Mouse (Mus musculus) forebrain, embryonic 11.5 days (tissue): ENCODE measurements around the gene Opa1. TPM values are rescaled to one million over a fixed set of nuclear protein-coding genes. Genes with fewer than 3 reads are reported as not detected.

Experiments
- ATAC-seq: fragments of 200-750 bp; cut with Nextera tagmentation; replicated peaks from 2 replicates; pipeline ENCODE4 v1.8.0; 2017; ENCODE audit warnings: moderate TSS enrichment; ENCODE audit not compliant: low FRiP score
- DNase-seq: peaks from one replicate; pipeline ENCODE4 v3.0.0-alpha.2; 2017; ENCODE audit warnings: low spot score
- H3K27ac ChIP-seq: fragments of 300-500 bp; sonication (generic); 2 replicates; pipeline ENCODE4 v1.5.1; 2014; ENCODE audit warnings: low read depth, low read length
- H3K27me3 ChIP-seq: fragments of 300-500 bp; sonication (generic); 2 replicates; pipeline ENCODE4 v1.6.1; 2014; ENCODE audit warnings: mild to moderate bottlenecking, low read length, mixed read lengths; ENCODE audit not compliant: control insufficient read depth, insufficient read depth
- H3K36me3 ChIP-seq: fragments of 300-500 bp; sonication (generic); 2 replicates; pipeline ENCODE4 v1.6.1; 2014; ENCODE audit warnings: mild to moderate bottlenecking, low read length, moderate library complexity, mixed read lengths; ENCODE audit not compliant: control insufficient read depth, insufficient read depth
- H3K4me1 ChIP-seq: fragments of 300-500 bp; sonication (generic); replicated peaks from 2 replicates; pipeline ENCODE4 v1.6.1; 2014; ENCODE audit warnings: low read length, mixed read lengths; ENCODE audit not compliant: control insufficient read depth, insufficient read depth
- H3K4me2 ChIP-seq: fragments of 300-500 bp; sonication (generic); 2 replicates; pipeline ENCODE4 v1.6.1; 2014; ENCODE audit warnings: low read depth, mild to moderate bottlenecking, low read length, moderate library complexity, mixed read lengths; ENCODE audit not compliant: severe bottlenecking
- H3K4me3 ChIP-seq: fragments of 300-500 bp; sonication (generic); 2 replicates; pipeline ENCODE4 v1.5.1; 2014; ENCODE audit warnings: low read depth, low read length
- H3K9ac ChIP-seq: fragments of 300-500 bp; sonication (generic); 2 replicates; pipeline ENCODE4 v1.6.1; 2014; ENCODE audit warnings: low read length
- H3K9me3 ChIP-seq: fragments of 300-500 bp; sonication (generic); 2 replicates; pipeline ENCODE4 v1.6.1; 2016; ENCODE audit warnings: low read length, mixed read lengths; ENCODE audit not compliant: control insufficient read depth
- WGBS: fragments of 180-500 bp; shearing (Covaris S2); extraction: QIAGEN DNeasy Blood & Tissue Kit; methylation state at CpG from one replicate; pipeline ENCODE4 v1.1.7; 2014; 5-methylcytosine and 5-hydroxymethylcytosine counted together
- polyA plus RNA-seq: library from polyadenylated mRNA; unstranded; fragments of >200 nt; fragmentation: Nextera tagmentation; extraction: Ambion mirVana; gene quantifications from 2 replicates; pipeline ENCODE4 v1.2.1, GENCODE M21; 2014

Opa1 gene
- polyA plus RNA-seq, 1 experiment from 2014 or later = 53.1 TPM

- ATAC-seq (no peak), DNase-seq (no peak)
- no peak overlapping the region for H3K4me3 ChIP-seq
- H3K9ac ChIP-seq = no peak overlapping the region
- no peaks in the 10 kb centered on the region for H3K36me3 ChIP-seq
- H3K27ac ChIP-seq = no peak overlapping the region
- WGBS = 95% methylated on average over 3 of the region's 3 CpGs
- no peaks in the 10 kb centered on the region for H3K4me1 ChIP-seq
- no peaks in the 10 kb centered on the region for H3K9me3 ChIP-seq
- peaks cover 4% of the 10 kb centered on the region; the same call in 1 of the 2 replicates for H3K27me3 ChIP-seq
- H3K4me2 ChIP-seq = no peak overlapping the region
Measured at GRCm38 (mm10) chr16:29673230-29673629, 94.1 kb downstream of the Opa1 start.

GRCm38 (mm10) chr16:29679607-29680006 lies 100.5 kb downstream of the Opa1 start:
- no peaks in the 10 kb centered on the region for H3K36me3 ChIP-seq
- H3K4me1 ChIP-seq = peaks cover 13% of the 10 kb centered on the region; the same call in 1 of the 2 replicates
- H3K4me2 ChIP-seq = no peak overlapping the region
- DNase-seq (no peak), ATAC-seq (no peak)
- no peak overlapping the region for H3K9ac ChIP-seq
- H3K27ac ChIP-seq = no peak overlapping the region
- H3K4me3 ChIP-seq = no peak overlapping the region
- no peaks in the 10 kb centered on the region for H3K9me3 ChIP-seq
- WGBS = 67% methylated on average over 5 of the region's 5 CpGs
- H3K27me3 ChIP-seq = peaks cover 5% of the 10 kb centered on the region; the same call in 1 of the 2 replicates

GRCm38 (mm10) chr16:29680548-29681175 lies 101.5 kb downstream of the Opa1 start:
- H3K9me3 ChIP-seq = no peaks in the 10 kb centered on the region
- no peak for ATAC-seq
- H3K9ac ChIP-seq = no peak overlapping the region
- no peak overlapping the region for H3K27ac ChIP-seq
- H3K4me1 ChIP-seq = peaks cover 13% of the 10 kb centered on the region; the same call in 1 of the 2 replicates
- peaks cover 9% of the 10 kb centered on the region; the same call in 1 of the 2 replicates for H3K27me3 ChIP-seq
- 61% methylated on average over 18 of the region's 18 CpGs for WGBS
- no peak overlapping the region for H3K4me3 ChIP-seq
- DNase-seq = no peak
- no peaks in the 10 kb centered on the region for H3K36me3 ChIP-seq
- no peak overlapping the region for H3K4me2 ChIP-seq

- H3K36me3 ChIP-seq = no peaks in the 10 kb centered on the region
- H3K4me1 ChIP-seq = peaks cover 18% of the 10 kb centered on the region; the same call in 1 of the 2 replicates
- no peaks in the 10 kb centered on the region for H3K9me3 ChIP-seq
- peak overlapping the region; percentile 58 for H3K9ac ChIP-seq
- H3K4me3 ChIP-seq = 0 out of 2 replicates have a peak overlapping the region, but pooled peaks have one; percentile 9
- 13% methylated on average over 17 of the region's 17 CpGs for WGBS
- H3K27ac ChIP-seq = peak overlapping the region; percentile 80
- ATAC-seq (peak; percentile 59), DNase-seq (peak; percentile 70)
- peaks cover 9% of the 10 kb centered on the region; the same call in 1 of the 2 replicates for H3K27me3 ChIP-seq
- peak overlapping the region; percentile 44 for H3K4me2 ChIP-seq
Measured at GRCm38 (mm10) chr16:29682555-29683431, 103.7 kb downstream of the Opa1 start.

GRCm38 (mm10) chr16:29683563-29683962 lies 104.4 kb downstream of the Opa1 start:
- H3K9me3 ChIP-seq = no peaks in the 10 kb centered on the region
- H3K4me3 ChIP-seq = no peak overlapping the region
- no peaks in the 10 kb centered on the region for H3K36me3 ChIP-seq
- peak overlapping the region; percentile 58 for H3K9ac ChIP-seq
- H3K4me1 ChIP-seq = peaks cover 26% of the 10 kb centered on the region; the same call in 1 of the 2 replicates
- H3K27ac ChIP-seq = peak overlapping the region; percentile 80
- DNase-seq (peak; percentile 74), ATAC-seq (peak; percentile 82)
- WGBS = 3% methylated on average over 12 of the region's 12 CpGs
- peaks cover 9% of the 10 kb centered on the region; the same call in 1 of the 2 replicates for H3K27me3 ChIP-seq
- H3K4me2 ChIP-seq = peak overlapping the region; percentile 44; the same call in 1 of the 2 replicates

- Histone ChIP-seq H3K36me3 (no peaks in the 10 kb centered on the region), H3K27ac (no peak overlapping the region), H3K4me3 (no peak overlapping the region), H3K9ac (no peak overlapping the region), H3K4me1 (peaks cover 30% of the 10 kb centered on the region; the same call in 1 of the 2 replicates), H3K9me3 (no peaks in the 10 kb centered on the region), H3K27me3 (peaks cover 9% of the 10 kb centered on the region; the same call in 1 of the 2 replicates), H3K4me2 (no peak overlapping the region)
- 55% methylated on average over 2 of the region's 2 CpGs for WGBS
- ATAC-seq (no peak), DNase-seq (no peak)
Measured at GRCm38 (mm10) chr16:29684111-29684510, 105.0 kb downstream of the Opa1 start.

GRCm38 (mm10) chr16:29684641-29685040 lies 105.5 kb downstream of the Opa1 start:
- Histone ChIP-seq H3K4me1 (peaks cover 32% of the 10 kb centered on the region; the same call in 1 of the 2 replicates), H3K4me2 (no peak overlapping the region), H3K9me3 (no peaks in the 10 kb centered on the region), H3K27me3 (peaks cover 9% of the 10 kb centered on the region; the same call in 1 of the 2 replicates), H3K4me3 (no peak overlapping the region), H3K36me3 (no peaks in the 10 kb centered on the region), H3K27ac (no peak overlapping the region), H3K9ac (no peak overlapping the region)
- 90% methylated on average over 2 of the region's 2 CpGs for WGBS
- DNase-seq = no peak
- no peak for ATAC-seq

- no peak overlapping the region for H3K4me3 ChIP-seq
- H3K9ac ChIP-seq = no peak overlapping the region
- 72% methylated on average over 6 of the region's 6 CpGs for WGBS
- H3K4me2 ChIP-seq = no peak overlapping the region
- peaks cover 11% of the 10 kb centered on the region; the same call in 1 of the 2 replicates for H3K27me3 ChIP-seq
- no peak overlapping the region for H3K27ac ChIP-seq
- peaks cover 32% of the 10 kb centered on the region; the same call in 1 of the 2 replicates for H3K4me1 ChIP-seq
- H3K9me3 ChIP-seq = no peaks in the 10 kb centered on the region
- ATAC-seq = no peak
- H3K36me3 ChIP-seq = no peaks in the 10 kb centered on the region
- DNase-seq = no peak
Measured at GRCm38 (mm10) chr16:29686141-29686540, 107.0 kb downstream of the Opa1 start.
